Mouse (Mus musculus) spleen, adult 2 months (tissue): ENCODE results near the gene Limch1.

Experiments
- CTCF ChIP-seq: fragments of 200-500 bp; IDR thresholded peaks from 2 replicates; pipeline ENCODE4 v1.5.1; 2011; ENCODE audit warnings: mild to moderate bottlenecking, inconsistent platforms; ENCODE audit not compliant: insufficient read depth, insufficient read length, insufficient replicate concordance; ENCODE audit errors: extremely low read depth
- POLR2A ChIP-seq: fragments of 200-500 bp; IDR thresholded peaks from 2 replicates; pipeline ENCODE4 v1.6.1; 2011; ENCODE audit warnings: low read depth, low read length, inconsistent platforms

DNA sequence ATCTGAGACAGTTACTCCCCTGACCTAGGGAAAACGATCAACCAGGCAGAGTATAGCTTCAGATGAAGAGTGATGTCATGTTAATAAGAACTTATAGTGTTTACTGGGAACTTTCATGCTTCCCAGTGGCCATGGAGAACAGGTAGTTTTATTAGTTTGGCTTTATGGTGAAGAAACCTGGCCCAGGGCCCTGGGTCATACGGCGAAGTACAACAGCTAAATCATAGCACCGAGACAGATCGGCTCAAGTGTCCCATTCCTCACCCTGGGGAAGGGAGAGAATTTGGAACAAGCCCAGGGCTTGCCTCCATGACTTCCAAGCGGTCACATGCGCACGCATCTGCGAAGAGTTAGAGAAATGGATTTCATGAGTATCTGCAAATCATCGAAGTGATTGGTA lies 84.6 kb downstream of the Limch1 start:
- TF ChIP-seq CTCF (no peak), POLR2A (no peak)
